Mouse (Mus musculus) adrenal gland, postnatal 10 days (tissue): Measurements from ENCODE around the gene Tmem132c. TPM values are rescaled to one million over a fixed set of nuclear protein-coding genes. Genes with fewer than 3 reads are reported as not detected.
A peak's percentile ranks its signal among the peaks of the same experiment; 100 is the strongest.
"Not testable (repeated sequence)": the region's sequence is repeated elsewhere in the genome, so short reads cannot be mapped to it uniquely, and the experiment has no call there.

Experiments used
- DNase-seq: peaks from one replicate; pipeline ENCODE4 v3.0.0; 2021; ENCODE audit warnings: mixed read lengths
- total RNA-seq, 2 experiments: library from RNA; stranded (reverse); gene quantifications; 2 replicates each; pipeline ENCODE4 v1.2.3; 2021

Tmem132c gene
- total RNA-seq, 2 experiments from 2014 or later = 1.5 to 2.3 TPM

- DNase-seq = no peak
Observed at GRCm38 (mm10) chr5:127346364-127346763, 104.8 kb downstream of the Tmem132c start.

- DNase-seq = no peak
Observed at GRCm38 (mm10) chr5:127347053-127347748, 105.6 kb downstream of the Tmem132c start.

- DNase-seq = no peak
Observed at GRCm38 (mm10) chr5:127349221-127350065, 107.8 kb downstream of the Tmem132c start.

DNA sequence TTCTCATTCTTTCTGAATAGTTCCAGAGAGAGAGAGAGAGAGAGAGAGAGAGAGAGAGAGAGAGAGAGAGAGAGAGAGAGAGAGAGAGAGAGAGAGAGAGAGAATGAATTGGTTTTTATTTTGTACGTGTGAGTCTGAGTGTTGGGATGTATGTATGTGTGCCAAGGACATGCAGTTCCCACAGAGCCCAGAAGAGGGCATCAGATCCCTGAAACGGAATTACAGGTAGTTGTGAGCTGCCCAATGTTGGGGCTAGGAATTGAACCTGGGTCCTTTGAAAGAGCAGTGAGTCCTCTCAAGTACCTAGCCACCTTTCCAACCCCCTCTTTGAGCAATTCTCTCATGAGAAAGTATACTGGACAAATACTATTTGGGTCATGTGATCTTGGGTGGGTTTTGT lies 111.4 kb downstream of the Tmem132c start:
- peak; percentile 38 for DNase-seq

- peak; percentile 44 for DNase-seq
Observed at GRCm38 (mm10) chr5:127355836-127356235, 114.2 kb downstream of the Tmem132c start.

DNA sequence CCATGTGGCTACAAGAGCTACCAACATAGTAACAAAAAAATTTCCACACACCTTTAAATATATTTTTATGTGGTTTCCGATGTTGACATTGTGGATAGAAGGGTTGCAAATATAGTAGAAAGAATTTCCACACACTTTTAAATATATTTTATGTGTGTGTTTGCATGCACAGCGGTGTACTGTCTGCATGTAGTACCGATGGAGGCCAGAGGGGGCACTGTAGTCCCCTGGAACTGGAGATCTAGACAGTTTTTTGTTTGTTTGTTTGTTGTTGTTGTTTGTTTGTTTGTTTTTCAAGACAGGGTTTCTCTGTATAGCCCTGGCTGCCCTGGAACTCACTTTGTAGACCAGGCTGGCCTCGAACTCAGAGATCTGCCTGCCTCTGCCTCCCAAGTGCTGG lies 116.3 kb downstream of the Tmem132c start:
- not testable (repeated sequence) for DNase-seq

GRCm38 (mm10) chr5:127361145-127361544 lies 119.5 kb downstream of the Tmem132c start:
- DNase-seq = no peak

DNA sequence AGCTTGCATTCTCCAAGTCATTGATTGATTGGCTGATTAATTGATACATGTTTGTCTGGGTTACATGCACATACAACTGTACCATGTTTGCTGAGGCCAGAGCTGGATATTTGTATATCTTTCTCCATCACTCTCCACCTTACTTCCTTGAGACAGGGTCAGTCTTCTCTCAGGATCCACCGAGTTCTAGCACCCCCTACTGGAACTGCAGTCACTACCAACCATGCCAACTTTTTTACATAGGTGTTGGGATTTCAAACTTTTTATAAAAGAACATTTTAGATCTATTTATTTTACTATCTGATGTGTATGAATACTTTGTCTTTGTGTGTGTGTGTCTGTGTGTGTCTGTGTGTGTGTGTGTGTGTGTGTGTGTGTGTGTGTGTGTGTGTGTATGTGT lies 123.5 kb downstream of the Tmem132c start:
- DNase-seq = no peak

- no peak for DNase-seq
Observed at GRCm38 (mm10) chr5:127368191-127368590, 126.6 kb downstream of the Tmem132c start.

DNA sequence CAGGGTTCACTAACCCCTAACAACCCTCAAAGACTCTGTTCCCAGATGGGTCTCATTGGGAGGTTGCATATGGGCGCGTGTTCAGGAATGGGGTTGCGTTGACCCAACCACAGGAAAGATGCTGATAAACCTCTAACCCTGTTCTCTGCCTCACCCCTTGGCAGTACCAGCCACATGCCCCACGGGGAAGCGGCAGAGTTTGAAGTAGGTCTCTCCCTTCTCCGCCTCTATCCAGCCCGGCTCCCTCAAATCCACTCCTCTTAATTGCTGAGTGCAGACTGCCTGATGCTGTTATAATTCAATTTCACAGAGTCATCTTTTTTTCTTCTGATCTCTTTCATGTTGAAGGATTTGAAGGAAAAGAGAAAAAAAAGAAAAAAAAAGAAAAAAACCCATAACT lies 128.2 kb downstream of the Tmem132c start:
- DNase-seq = no peak

- no peak for DNase-seq
Observed at GRCm38 (mm10) chr5:127370503-127370902, 128.9 kb downstream of the Tmem132c start.

- peak; percentile 15 for DNase-seq
Observed at GRCm38 (mm10) chr5:127374251-127374650, 132.6 kb downstream of the Tmem132c start.

GRCm38 (mm10) chr5:127375654-127376053 lies 134.0 kb downstream of the Tmem132c start:
- no peak for DNase-seq

GRCm38 (mm10) chr5:127378521-127378920 lies 136.9 kb downstream of the Tmem132c start:
- DNase-seq = no peak

DNA sequence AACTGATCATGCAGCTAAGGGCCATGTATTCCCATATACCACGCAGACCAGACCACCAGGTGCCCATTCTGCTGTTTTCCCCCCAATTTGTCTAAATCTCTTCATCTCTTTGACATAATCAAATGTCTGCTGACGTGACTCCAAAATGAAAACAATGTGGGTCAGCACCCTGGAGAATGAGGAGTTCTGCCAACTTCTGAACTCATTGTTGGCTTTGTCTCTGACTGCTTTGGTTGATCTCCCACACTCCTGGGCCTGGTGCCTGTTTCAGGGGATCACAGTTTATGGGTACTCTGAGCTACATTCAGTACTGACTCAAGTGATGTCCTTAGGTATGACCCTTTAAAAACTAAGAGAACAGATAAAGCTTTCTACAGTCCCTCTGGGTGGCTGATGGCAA lies 137.7 kb downstream of the Tmem132c start:
- no peak for DNase-seq

DNA sequence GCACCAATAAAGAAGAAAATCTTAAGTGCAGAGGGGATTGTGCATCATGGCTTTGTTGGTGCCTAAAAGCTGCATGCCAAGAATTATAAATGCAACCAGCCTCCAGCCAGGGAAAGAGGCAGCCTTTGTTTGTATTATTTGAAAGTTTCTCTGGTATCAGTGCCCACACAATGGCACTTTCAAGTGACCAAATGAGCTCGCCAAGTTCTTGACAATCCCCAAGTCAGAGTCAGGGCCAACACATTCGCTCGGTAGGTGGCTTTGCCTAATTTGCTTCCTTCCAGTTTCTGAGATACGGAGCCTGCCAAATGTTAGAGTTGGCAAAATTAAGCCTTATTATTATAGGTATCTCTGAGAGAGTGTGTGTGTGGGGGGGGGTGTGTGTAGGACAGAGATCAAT lies 139.6 kb downstream of the Tmem132c start:
- DNase-seq = no peak

GRCm38 (mm10) chr5:127382571-127382970 lies 141.0 kb downstream of the Tmem132c start:
- DNase-seq = no peak

DNA sequence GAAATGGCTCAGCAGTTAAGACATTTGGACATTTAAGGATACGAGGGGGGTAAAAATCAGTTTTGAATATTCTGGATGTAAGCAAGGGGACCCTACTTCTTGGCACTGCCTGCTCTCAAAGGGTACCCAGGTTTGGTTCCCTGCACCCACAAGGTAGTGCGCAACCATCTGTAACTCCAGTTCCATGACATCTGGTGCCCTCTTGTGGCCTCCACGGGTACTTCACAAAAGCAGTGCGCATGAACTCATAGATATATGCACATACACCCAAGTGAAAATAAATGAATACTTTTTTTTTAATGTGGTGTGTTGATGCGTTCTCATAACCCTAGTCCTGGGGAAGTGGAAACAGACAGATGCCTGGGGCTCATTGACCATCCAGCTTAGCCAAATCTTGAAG lies 149.6 kb downstream of the Tmem132c start:
- DNase-seq = no peak

GRCm38 (mm10) chr5:127396889-127397288 lies 155.3 kb downstream of the Tmem132c start:
- no peak for DNase-seq

GRCm38 (mm10) chr5:127398010-127398409 lies 156.4 kb downstream of the Tmem132c start:
- no peak for DNase-seq

GRCm38 (mm10) chr5:127405391-127406000 lies 163.9 kb downstream of the Tmem132c start:
- DNase-seq = peak; percentile 94

DNA sequence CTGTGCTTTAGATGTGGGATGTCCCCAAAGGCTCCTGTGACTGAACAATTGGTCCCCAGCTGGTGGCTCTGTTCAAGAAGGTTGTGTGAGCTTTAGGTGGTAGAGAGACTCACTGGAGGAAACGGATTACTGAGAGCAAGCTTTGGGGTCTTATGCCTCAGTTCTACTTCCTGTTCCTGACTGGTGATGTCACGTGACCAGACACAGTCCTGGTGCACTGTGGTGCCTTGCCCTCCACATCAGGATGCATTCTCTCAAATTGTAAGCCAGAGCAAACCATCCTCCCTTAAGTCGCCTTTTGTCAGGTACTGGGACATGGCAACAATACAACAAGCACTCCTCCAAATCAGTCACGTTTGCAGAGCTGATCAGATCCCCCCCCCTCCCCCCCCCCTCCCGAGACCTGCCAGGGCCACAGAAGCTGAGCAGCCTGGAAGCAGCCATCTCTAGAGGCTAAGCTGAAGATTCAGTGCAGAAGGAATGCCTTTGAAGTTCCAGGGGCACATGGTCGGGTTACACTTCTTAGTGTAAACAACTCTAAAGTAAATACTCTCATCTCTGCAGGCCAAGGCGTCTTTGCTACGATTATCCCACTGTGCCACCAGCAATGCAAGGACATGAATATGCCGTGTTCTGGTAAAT lies 164.5 kb downstream of the Tmem132c start:
- no peak for DNase-seq

DNA sequence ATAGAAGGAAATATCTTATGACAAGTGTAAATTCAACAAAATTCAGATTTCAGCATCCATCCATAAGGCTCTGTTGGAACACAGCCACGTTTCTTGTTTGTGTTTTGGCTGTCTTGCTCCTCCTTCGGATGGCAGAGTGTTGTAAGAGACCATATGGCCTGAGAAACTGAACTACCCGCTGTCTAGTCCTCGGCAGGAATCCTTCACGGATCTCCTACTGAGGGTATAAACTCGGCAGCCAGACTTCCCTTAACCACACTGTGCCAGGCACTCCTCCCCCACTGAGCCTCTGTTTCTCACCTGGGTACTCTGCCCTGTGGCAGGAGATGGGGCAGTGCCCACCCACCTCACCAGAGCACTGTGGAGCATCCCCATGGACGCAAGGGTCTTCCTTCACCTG lies 174.9 kb downstream of the Tmem132c start:
- DNase-seq = no peak
